Mouse (Mus musculus) layer of hippocampus, adult 2 months (tissue): ENCODE data around the gene Adap2. TPM values are rescaled to one million over a fixed set of nuclear protein-coding genes. Genes with fewer than 3 reads are reported as not detected.

ENCODE experiments used
- DNase-seq, 2 experiments: peaks; one replicate each; pipeline ENCODE4 v3.0.0; 2022; ENCODE audit warnings: low spot score in 2 of 2
- H3K27ac ChIP-seq: fragments of 200-600 bp; 2 replicates; pipeline ENCODE4 v1.8.1; 2022
- H3K4me3 ChIP-seq: fragments of 200-600 bp; 2 replicates; pipeline ENCODE4 v1.8.1; 2022; ENCODE audit warnings: mild to moderate bottlenecking
- CTCF ChIP-seq: fragments of 200-600 bp; conservative IDR thresholded peaks from 2 replicates; pipeline ENCODE4 v1.8.1; 2022; ENCODE audit warnings: antibody characterized with exemption, mild to moderate bottlenecking, moderate library complexity
- total RNA-seq, 2 experiments: library from RNA; stranded (reverse); gene quantifications; 2 replicates each; pipeline ENCODE4 v1.2.3; 2021

The Adap2 gene
- total RNA-seq, 2 experiments from 2014 or later, result 6.1 to 8.2 TPM

GRCm38 (mm10) chr11:80218657-80219293 is 64.9 kb downstream of the Adap2 start:
- no peak for TF ChIP-seq CTCF
- DNase-seq, result no peak
- Histone ChIP-seq H3K27ac (no peak overlapping the region), H3K4me3 (no peak overlapping the region)

Other genes with a start within 250 kb of the Adap2 start
- 10 to 100 TPM; 30.4 to 36.6 TPM for gene Utp6, start 191.7 kb upstream of the Adap2 start, total RNA-seq
- 10 to 100 TPM; 43.1 to 45.4 TPM for gene Suz12, start 161.0 kb upstream of the Adap2 start, total RNA-seq
- 10 to 100 TPM; 25.7 to 26.2 TPM for gene Crlf3, start 73.1 kb upstream of the Adap2 start, total RNA-seq
- 1 to 10 TPM; 3.6 to 4.2 TPM for gene Atad5, start 64.7 kb upstream of the Adap2 start, total RNA-seq
- 10 to 100 TPM in 1 of 2 experiments, 1 to 10 TPM in 1; 8.8 to 10.9 TPM for gene Tefm, start 11.9 kb upstream of the Adap2 start, total RNA-seq
- 1 to 10 TPM; 4.1 to 4.9 TPM for gene Rnf135, start 29.7 kb downstream of the Adap2 start, total RNA-seq
- gene Rhot1, start 54.9 kb downstream of the Adap2 start, total RNA-seq, result 10 to 100 TPM; 67.8 to 68.2 TPM
- 10 to 100 TPM; 27.2 to 27.6 TPM for gene Rhbdl3, start 146.8 kb downstream of the Adap2 start, total RNA-seq
- gene 5730455P16Rik, start 223.9 kb downstream of the Adap2 start, total RNA-seq, result 10 to 100 TPM; 51.3 to 53.0 TPM
- gene Zfp207, start 229.2 kb downstream of the Adap2 start, total RNA-seq, result 100 to 1,000 TPM; 151 to 152 TPM